Mouse (Mus musculus) embryonic fibroblast, embryonic 13.5 days (primary cell): ENCODE measurements around the gene Olfml2b.

Experiments used
- CTCF ChIP-seq: IDR thresholded peaks from 2 replicates; pipeline ENCODE4 v1.5.1; 2011; ENCODE audit warnings: mild to moderate bottlenecking, control low read depth, low read length, moderate library complexity, borderline replicate concordance; ENCODE audit not compliant: insufficient read depth
- POLR2A ChIP-seq: IDR thresholded peaks from 2 replicates; pipeline ENCODE4 v1.6.1; 2011; ENCODE audit warnings: low read depth, mild to moderate bottlenecking, control low read depth, low read length, moderate library complexity

DNA sequence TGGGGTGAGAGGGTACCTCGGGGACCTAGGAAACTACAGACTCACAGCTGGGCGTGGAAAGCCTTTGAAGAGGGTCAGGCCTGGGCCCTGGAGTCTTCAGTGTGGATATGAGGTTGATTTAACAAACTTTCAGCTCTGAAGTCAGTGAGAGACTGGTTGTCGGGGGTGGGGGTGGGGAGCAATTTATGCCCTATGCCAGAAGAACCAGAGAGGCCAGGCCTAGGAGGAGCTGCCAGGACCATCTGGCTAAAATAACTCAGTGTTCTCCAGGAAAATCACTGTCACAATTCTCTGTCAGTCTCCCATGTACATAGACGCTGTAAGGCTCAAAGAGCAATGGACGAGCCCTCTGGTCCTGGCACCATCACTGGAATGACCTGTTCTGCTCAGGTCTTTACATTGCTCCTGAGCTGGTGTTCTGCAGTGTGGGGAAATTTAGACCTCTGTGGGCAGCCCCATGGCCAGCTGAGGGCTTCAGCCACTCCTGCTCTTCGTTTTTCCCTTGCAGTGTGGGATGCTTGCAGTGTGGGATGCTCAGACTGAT is 3.7 kb downstream of the Olfml2b start:
- TF ChIP-seq CTCF: no peak
- no peak for TF ChIP-seq POLR2A
